Mouse (Mus musculus) left cerebral cortex, postnatal 4 days (tissue): ENCODE measurements around the gene Rab3a. TPM values are rescaled to one million over a fixed set of nuclear protein-coding genes. Genes with fewer than 3 reads are reported as not detected.

Source experiments
- DNase-seq: peaks from one replicate; pipeline ENCODE4 v3.0.0-alpha.2; 2022
- intact Hi-C: fragments of 180-260 bp; cut with DNase I; formaldehyde crosslinking; loops from one replicate; pipeline ENCODE4 v1.15.1; 2025
- microRNA-seq: library from miRNA; unstranded; fragments of <30 nt; microRNA quantifications from one replicate; pipeline ENCODE4 v1.2.0, GENCODE M21; 2022
- total RNA-seq, 2 experiments: library from RNA; stranded (reverse); gene quantifications; 2 replicates each; pipeline ENCODE4 v1.2.3; 2021

Gene Rab3a
- total RNA-seq, 2 experiments from 2014 or later, result 414 to 476 TPM

DNA sequence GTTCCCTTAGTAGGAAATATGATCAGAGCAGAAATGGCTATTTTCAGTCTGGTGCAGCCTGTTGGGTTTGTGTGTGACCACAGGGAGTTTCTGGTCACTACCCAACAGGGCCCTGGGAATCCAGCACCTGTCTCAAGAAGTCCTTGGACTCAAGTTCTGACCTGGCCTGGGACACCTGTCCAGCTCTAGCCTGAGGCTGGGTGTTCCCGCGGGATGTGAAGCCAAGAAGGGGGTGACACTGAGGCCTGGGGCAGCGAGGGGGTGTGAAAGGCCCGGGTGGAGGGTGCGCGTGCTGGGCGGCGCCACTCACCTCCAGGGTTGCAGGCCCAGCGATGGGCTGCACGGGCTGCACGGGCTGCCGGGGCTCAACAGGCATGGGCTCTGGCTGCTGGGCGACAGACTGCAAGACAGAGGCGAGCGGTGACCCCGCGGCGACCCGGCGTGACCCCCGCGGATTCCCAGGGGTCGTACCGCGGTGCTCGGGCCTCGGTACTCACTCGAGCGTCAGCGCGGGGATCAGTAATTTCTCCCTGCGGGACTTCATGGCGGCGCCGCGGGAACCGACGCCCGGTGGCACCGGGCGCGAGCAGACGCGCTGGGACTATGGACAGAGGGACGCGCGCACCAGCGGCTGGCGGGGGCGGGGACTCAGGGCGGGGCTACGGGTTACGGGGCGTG, 42.1 kb downstream of the Rab3a start:
- intact Hi-C loops, result no loop called here
- peak; percentile 82 for DNase-seq

DNA sequence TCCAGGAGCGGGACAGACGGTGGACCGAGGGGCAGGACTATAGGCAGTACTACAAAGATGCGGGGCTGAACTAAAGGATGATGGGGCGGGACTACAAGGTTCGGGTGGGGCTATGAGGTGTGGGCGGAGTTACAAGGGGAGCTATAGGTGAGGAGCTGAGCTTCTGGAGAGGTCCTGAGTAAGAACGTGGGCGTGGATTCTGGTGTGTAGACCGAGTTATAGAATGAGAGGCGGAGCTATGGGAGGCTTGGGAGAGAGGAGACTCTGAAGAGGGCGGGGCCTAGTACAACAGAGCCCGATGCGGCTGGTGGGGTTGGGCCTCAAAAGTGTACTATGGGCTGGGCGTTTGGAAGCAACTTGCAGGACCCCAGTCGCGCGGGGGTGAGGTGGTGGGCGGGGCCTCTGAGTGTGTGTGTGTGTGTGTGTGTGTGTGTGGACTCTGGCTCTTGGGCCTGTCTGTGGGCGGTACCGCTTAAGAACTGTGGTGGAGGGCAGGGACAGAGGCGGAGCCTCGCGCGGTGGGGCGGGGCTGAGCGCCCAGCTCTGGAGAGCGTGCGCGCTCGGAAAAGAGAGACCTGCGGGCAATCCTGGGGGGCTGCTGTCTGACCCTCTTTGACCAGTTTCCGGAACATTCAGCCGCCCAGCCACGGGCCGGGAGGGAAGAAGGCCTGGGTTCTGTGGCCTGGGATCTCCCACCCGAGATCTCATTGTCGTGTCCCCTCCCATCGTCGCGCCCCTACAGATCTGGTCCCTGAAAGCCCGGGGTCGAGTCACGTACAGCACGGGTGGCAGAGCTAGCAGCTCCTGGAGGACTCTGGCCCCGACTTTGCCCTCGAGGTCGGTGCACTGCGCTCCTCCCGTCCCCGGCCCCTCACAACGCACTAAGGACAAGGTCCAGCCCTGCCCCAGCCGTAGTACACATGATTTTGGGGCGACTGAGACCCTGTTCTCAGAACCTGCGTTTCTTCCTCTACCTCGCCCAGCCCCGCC, 42.9 kb downstream of the Rab3a start:
- intact Hi-C loops, result no loop called here

DNA sequence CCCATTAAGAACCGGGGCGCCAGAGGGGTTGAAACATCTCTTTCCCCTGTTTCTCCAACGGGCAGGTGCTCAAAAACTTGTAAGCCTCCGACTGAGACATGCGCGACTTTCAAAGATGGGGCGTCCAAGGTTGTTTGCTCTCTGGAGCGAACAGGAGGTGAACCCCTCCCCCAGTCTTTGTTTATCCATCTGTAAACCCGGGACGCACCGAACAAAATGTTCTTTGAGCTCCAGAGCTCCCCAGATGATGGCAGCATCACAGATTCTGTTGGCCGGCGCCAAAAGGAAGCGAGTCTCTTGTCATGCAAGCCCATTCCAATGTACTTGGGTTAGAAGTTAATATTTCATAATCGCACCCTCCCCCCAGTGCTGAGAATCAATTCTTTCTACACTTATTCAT, 43.8 kb downstream of the Rab3a start:
- no peak for DNase-seq

More for the DNA sequence above, 42.9 kb downstream of the Rab3a start:
- peak; percentile 78 for DNase-seq

DNA sequence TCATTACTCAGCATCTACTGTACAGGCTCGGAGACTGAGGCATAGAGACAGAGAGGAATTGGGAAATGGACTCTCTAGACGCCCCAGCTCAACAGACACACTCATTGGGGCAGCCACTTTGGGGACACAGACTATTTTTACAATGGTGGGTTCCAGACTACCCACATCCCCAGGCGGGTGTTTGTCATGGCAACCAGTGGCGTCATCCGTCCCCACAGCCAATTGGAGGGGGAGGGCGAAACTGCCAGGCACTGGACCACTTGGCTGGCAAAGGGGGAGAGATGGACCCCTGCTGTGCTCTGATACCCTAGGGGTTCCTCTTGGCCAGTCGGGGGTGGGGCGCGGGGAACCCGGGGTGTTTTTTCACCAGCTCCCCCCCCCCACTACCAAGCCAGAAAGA, 46.2 kb downstream of the Rab3a start:
- intact Hi-C loops, result no loop called here
- no peak for DNase-seq

More for the DNA sequence above, 43.8 kb downstream of the Rab3a start:
- intact Hi-C loops, result no loop called here

DNA sequence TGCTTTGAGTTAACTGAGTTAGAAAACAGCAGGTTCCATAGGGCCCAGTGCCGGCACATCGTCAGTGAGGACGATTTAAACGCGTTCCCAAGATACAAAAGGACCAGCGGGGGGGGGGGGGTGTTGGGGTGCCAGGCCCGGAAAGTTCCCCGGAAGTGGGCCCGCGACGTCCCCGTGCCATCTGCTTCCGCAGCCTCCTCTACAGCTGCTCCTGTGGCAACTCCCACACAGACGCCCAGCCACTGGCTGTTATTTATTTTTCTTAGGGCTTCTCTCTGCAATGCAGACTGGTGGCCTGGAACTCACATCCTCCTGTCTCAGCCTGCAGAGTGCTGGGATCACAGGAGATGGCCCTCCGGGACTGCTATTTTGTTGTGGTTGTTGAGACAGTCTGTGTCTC, 46.7 kb downstream of the Rab3a start:
- intact Hi-C loops, result no loop called here

DNA sequence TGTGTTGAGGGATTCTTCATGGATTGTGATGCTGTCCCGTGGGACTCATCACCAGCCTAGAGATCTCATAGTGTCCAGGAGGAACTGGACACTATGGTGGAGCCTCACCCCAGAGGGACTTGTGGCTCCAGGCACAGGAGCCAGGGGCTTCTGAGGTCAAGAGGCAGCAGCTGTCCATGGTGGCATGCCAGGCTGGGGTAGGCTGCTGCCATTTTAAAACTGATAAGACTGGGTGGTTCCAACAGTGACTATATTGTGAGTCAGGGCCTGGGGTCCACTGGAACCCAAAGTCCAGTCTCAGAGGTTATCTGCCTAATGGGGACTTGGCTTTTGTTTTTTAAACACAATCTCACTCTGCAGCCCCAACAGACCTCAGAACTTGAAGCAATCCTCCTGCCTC, 47.4 kb downstream of the Rab3a start:
- DNase-seq, result no peak
- intact Hi-C loops, result no loop called here

More for the DNA sequence above, 46.7 kb downstream of the Rab3a start:
- DNase-seq, result no peak

DNA sequence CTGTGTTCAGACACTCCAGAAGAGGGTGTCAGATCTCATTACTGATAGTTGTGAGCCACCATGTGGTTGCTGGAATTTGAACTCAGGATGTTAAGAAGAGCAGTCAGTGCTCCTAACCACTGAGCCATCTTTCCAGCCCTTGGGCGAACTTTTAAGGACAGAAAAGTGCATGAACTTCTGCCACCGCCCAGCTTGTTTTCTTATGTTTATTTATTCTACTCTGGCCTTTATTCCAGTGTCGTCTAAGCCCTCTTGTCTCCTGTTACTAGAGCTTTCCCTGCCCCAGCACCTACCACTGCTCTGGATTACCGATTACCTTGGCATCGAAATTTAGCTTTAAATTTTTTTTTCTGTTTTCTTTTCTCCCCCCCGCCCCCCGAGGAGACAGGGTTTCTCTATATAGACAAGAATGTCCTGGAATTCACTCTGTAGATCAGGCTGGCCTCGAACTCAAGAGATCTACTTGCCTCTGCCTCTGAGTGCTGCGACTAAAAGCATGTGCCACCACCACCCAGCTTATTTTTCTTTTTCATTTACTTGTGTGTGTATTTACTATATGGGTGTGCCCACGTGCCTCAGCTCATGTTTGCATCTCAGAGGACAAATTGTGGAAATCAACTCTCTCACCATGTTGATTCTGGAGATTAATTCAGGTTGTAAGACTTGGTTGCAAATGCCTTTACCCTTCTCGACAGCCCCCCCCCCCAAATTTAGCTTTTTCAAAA, 48.5 kb downstream of the Rab3a start:
- intact Hi-C loops, result no loop called here
- DNase-seq, result no peak

DNA sequence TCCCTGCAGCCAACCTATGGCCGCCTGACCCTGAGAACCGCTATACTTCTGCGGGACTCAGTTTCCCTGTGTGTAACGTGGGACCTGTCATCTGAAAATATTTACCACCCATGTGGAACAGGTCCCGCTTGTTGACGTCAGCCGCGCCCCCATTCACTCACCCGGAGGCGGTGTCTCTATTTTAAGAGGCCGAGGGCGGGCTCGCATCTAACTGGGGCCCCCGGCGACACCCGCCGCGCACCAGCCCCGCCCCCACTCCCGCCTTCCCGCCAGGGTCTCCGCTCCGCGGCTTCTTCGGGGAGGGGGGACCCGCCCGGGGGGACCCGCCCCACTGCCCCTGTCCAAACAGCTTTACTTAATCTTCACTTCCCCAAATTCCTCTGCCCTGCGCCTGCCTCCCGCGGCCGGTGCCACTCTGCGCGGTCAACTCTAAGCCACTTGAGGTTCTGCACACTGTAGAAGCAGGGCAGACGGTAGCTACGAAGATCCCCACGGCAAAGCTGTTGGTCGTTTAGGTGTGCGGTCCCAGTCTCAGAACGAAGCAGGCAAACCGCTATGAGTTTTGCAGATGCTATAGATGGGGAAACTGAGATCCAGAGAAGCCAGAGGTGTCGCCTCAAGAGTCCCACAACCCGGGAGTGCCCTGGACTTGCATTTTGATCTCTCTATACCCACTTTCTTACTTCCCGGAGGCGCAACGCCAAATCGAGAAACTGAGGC, 49.4 kb downstream of the Rab3a start:
- intact Hi-C loops, result no loop called here

DNA sequence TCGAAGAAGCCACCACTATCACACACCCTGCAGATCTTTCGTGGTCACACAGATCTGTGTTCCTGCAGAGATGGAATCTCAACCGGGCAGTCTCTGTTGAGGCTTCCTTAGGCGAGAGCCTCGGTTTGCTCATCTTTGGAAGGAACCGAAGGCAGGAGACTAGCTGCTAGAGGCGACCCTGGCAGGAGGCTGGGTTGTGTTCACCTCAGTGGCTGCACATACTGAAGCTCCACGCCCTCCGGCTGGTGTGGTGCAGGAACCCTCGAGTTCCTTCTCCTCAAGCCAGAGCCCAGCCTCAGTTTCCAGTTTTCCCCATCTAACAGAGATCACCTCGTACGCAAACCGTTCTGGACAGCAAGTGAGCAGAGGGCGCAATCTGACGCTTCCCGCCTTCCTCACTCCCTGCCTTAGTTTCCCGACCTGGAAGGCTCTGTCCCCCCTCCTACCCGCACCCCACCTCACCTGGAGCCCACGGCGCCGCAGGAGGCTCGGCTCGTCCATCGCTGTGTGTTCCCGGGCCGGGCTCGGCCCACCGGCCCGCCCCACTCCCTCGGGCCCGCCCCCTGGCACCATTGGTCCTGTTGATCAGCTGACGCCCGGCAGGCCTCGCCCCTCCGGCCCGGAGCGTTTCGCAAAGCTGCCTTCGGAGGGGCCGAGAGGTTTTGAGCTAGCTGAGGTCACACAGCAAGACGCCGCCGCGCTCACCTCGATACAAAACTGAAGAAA, 50.2 kb downstream of the Rab3a start, which contains the start of gene Mast3:
TSS of gene Mast3 (minus strand) at position 574 of the 726 bp plus-strand sequence.
- intact Hi-C loops, result no loop called here
- DNase-seq, result peak; percentile 83

More for the DNA sequence above, 49.4 kb downstream of the Rab3a start:
- DNase-seq, result no peak

DNA sequence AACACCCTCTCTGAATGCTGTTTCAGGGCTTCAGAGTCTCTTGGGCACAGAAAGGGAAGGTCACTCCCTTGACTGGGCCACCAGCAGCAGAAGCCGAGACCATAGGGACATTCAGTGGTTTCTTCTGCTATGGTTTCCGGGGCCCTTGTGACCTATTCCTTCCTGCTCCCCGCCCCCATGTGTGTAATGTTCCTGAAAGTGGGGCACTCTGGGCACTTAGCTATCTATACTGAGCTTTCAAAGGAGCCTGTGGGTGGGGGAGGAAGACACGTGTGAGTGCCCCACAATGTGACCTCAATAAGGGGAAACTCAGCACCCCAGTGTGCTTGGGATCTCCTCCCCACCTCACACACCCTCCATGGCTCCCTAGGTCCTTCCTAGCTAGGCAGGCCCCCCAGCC, 52.1 kb downstream of the Rab3a start:
- intact Hi-C loops, result no loop called here
- no peak for DNase-seq

DNA sequence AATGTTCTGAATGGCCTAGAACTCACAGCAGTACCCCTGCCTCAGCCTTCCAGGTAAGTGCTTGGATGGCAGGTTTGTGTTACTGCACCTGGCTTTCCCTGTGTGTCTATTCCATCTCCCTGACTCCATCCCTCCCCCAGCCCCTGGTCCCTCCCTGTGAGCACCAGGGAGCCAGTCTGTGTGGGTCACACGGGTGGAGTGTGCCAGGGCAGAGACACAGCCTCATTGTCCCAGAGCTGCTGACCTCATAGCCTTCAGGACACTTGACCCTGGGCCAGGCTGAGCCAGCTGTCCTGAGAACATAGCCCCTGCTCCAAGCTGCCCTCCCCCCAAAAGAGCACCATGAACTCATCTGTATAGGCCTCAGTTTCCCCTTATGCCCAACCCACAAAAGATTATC, 52.8 kb downstream of the Rab3a start:
- intact Hi-C loops, result no loop called here
- DNase-seq, result no peak

DNA sequence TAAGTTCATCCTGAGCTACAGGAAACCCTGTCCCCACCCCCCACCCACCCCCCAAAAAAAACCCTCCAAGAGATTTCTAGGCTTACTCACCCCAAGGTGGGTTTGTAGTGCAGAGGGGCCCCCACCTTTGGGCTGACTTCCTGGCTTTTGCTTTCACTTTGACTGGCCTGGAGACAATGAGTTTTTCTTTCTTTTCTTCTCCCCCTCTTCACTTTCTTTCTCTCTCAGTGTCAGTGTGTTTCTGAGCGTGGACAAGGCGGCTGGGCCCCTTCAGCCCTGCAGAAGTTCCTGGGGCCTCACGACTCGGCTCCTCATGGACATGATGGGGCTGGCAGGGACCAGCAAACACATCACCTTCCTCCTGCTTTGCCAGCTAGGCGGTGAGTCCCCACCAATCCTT, 53.8 kb downstream of the Rab3a start, which contains the start of gene Il12rb1:
TSS of gene Il12rb1 (plus strand) at position 211 of the 400 bp plus-strand sequence.
- DNase-seq, result no peak
- intact Hi-C loops, result no loop called here

Small RNAs within 50 kb of the gene (microRNA-seq; reads per million reads assigned to microRNA genes)
- 9.3 reads per million, percentile 24 among the genes with 10 or more reads in this experiment for gene Mir7240

Other genes with a start within 250 kb of the Rab3a start
- gene Rex1bd, start 247.9 kb upstream of the Rab3a start, total RNA-seq, result 100 to 1,000 TPM; 109 to 116 TPM
- gene Uba52, start 243.9 kb upstream of the Rab3a start, total RNA-seq, result 1,000 to 10,000 TPM; 1,115 to 1,131 TPM
- gene Fkbp8, start 227.0 kb upstream of the Rab3a start, total RNA-seq, result 100 to 1,000 TPM; 311 to 344 TPM
- gene Kxd1, start 226.7 kb upstream of the Rab3a start, total RNA-seq, result 10 to 100 TPM; 31.9 to 33.0 TPM
- 10 to 100 TPM; 17.7 to 20.0 TPM for gene Ell, start 215.2 kb upstream of the Rab3a start, total RNA-seq
- 10 to 100 TPM; 87.9 to 88.5 TPM for gene Isyna1, start 160.3 kb upstream of the Rab3a start, total RNA-seq
- 100 to 1,000 TPM; 156 to 193 TPM for gene Ssbp4, start 145.8 kb upstream of the Rab3a start, total RNA-seq
- 1 to 10 TPM; 1.1 to 1.3 TPM for gene Lrrc25, start 138.5 kb upstream of the Rab3a start, total RNA-seq
- gene Gdf15, start 122.2 kb upstream of the Rab3a start, total RNA-seq, result not detected
- gene Pgpep1, start 94.3 kb upstream of the Rab3a start, total RNA-seq, result 10 to 100 TPM; 29.7 to 30.5 TPM
- 10 to 100 TPM; 85.2 to 93.7 TPM for gene Lsm4, start 81.4 kb upstream of the Rab3a start, total RNA-seq
- 100 to 1,000 TPM; 146 to 158 TPM for gene Jund, start 55.7 kb upstream of the Rab3a start, total RNA-seq
- under 1 TPM; 0.40 to 0.50 TPM for gene Iqcn, start 51.2 kb upstream of the Rab3a start, total RNA-seq
- gene Gm3336, start 36.1 kb upstream of the Rab3a start, total RNA-seq, result not detected
- gene Pde4c, start 31.0 kb upstream of the Rab3a start, total RNA-seq, result under 1 TPM; 0.56 to 0.66 TPM
- gene Mpv17l2, start 6.3 kb downstream of the Rab3a start, total RNA-seq, result 10 to 100 TPM; 31.7 to 32.6 TPM
- gene Pik3r2, start 22.0 kb downstream of the Rab3a start, total RNA-seq, result 100 to 1,000 TPM; 187 to 198 TPM
- 10 to 100 TPM; 78.2 to 86.3 TPM for gene Mast3, start 50.4 kb downstream of the Rab3a start, total RNA-seq
- gene Il12rb1, start 53.8 kb downstream of the Rab3a start, total RNA-seq, result under 1 TPM; 0.20 to 0.22 TPM
- gene Arrdc2, start 85.0 kb downstream of the Rab3a start, total RNA-seq, result 10 to 100 TPM; 13.0 to 14.9 TPM
- gene Kcnn1, start 108.6 kb downstream of the Rab3a start, total RNA-seq, result 10 to 100 TPM; 29.6 to 48.2 TPM
- 10 to 100 TPM; 86.2 to 89.3 TPM for gene Ccdc124, start 119.3 kb downstream of the Rab3a start, total RNA-seq
- 1 to 10 TPM; 4.4 to 4.5 TPM for gene Slc5a5, start 138.1 kb downstream of the Rab3a start, total RNA-seq
- 1,000 to 10,000 TPM in 1 of 2 experiments, 100 to 1,000 TPM in 1; 955 to 1,024 TPM for gene Rpl18a, start 142.7 kb downstream of the Rab3a start, total RNA-seq
- 10 to 100 TPM; 79.8 to 84.0 TPM for gene Map1s, start 151.3 kb downstream of the Rab3a start, total RNA-seq